Mouse (Mus musculus) stomach, postnatal 0 days (tissue): Measurements from ENCODE around the gene Ube2ql1. TPM values are rescaled to one million over a fixed set of nuclear protein-coding genes. Genes with fewer than 3 reads are reported as not detected.

Source experiments
- ATAC-seq: fragments of 200-750 bp; cut with Nextera tagmentation; 2 replicates; pipeline ENCODE4 v1.8.0; 2017; ENCODE audit not compliant: low FRiP score, low TSS enrichment
- DNase-seq: peaks from one replicate; pipeline ENCODE4 v3.0.0-alpha.2; 2016; ENCODE audit warnings: low spot score
- H3K27ac ChIP-seq: fragments of 300-500 bp; sonication (generic); replicated peaks from 2 replicates; pipeline ENCODE4 v1.5.1; 2014; ENCODE audit warnings: mild to moderate bottlenecking, control low read depth
- H3K27me3 ChIP-seq: fragments of 300-500 bp; sonication (generic); 2 replicates; pipeline ENCODE4 v1.6.1; 2014; ENCODE audit warnings: low read length; ENCODE audit not compliant: control insufficient read depth, insufficient read depth
- H3K36me3 ChIP-seq: fragments of 300-500 bp; sonication (generic); 2 replicates; pipeline ENCODE4 v1.6.1; 2014; ENCODE audit warnings: low read length, mixed read lengths; ENCODE audit not compliant: control insufficient read depth, insufficient read depth
- H3K4me1 ChIP-seq: fragments of 300-500 bp; sonication (generic); replicated peaks from 2 replicates; pipeline ENCODE4 v1.6.1; 2014; ENCODE audit warnings: antibody characterized with exemption; ENCODE audit not compliant: control insufficient read depth, insufficient read depth
- H3K4me2 ChIP-seq: fragments of 300-500 bp; sonication (generic); replicated peaks from 2 replicates; pipeline ENCODE4 v1.6.1; 2014; ENCODE audit warnings: low read depth, mild to moderate bottlenecking, control low read depth, moderate library complexity
- H3K4me3 ChIP-seq: fragments of 300-500 bp; sonication (generic); 2 replicates; pipeline ENCODE4 v1.5.1; 2014; ENCODE audit warnings: low read depth, low read length, control low read depth
- H3K9ac ChIP-seq: fragments of 300-500 bp; sonication (generic); 2 replicates; pipeline ENCODE4 v1.6.1; 2014; ENCODE audit warnings: mild to moderate bottlenecking, low read length, control low read depth, mixed read lengths
- H3K9me3 ChIP-seq: fragments of 300-500 bp; sonication (generic); 2 replicates; pipeline ENCODE4 v1.6.1; 2016; ENCODE audit warnings: low read length; ENCODE audit not compliant: control insufficient read depth
- CTCF ChIP-seq: IDR thresholded peaks from 2 replicates; pipeline ENCODE4 v1.5.1; 2016; ENCODE audit warnings: antibody characterized with exemption, low read depth, mild to moderate bottlenecking, moderate library complexity
- EP300 ChIP-seq: optimal IDR thresholded peaks from 2 replicates; pipeline ENCODE3; 2016; ENCODE audit warnings: antibody characterized with exemption
- WGBS: fragments of 180-500 bp; shearing (Covaris S2); extraction: QIAGEN DNeasy Blood & Tissue Kit; methylation state at CpG from one replicate; pipeline ENCODE4 v1.1.7; 2014; 5-methylcytosine and 5-hydroxymethylcytosine counted together
- polyA plus RNA-seq: library from polyadenylated mRNA; unstranded; fragments of >200 nt; fragmentation: Nextera tagmentation; extraction: Ambion mirVana; gene quantifications from 2 replicates; pipeline ENCODE4 v1.2.1, GENCODE M21; 2015

Ube2ql1 gene
- polyA plus RNA-seq, 1 experiment from 2014 or later, result 0.10 TPM

DNA sequence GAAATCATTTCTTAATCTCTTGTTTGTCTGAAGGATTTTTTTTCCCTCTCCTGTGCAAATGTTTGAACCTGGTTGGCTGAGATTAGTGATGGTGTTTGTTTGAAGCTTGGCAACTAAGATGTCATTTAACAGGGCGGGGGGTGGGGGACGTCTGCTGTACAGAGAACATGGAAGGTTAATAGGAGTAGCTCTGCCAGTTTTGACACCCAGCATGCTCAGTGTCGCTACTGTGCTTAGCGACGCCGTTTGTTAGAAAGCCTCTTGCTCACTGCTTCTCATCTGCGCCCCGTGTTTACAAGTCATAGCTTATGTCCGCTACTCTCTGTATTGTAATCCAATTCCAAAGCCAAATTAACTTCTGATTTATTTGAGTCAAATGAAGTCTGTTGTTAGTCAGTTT is 25.0 kb upstream of the Ube2ql1 start:
- Histone ChIP-seq H3K9me3 (no peaks in the 10 kb centered on the region), H3K4me1 (no peaks in the 10 kb centered on the region), H3K27ac (no peak overlapping the region), H3K9ac (no peak overlapping the region), H3K36me3 (no peaks in the 10 kb centered on the region), H3K4me3 (no peak overlapping the region), H3K27me3 (no peaks in the 10 kb centered on the region), H3K4me2 (no peak overlapping the region)
- TF ChIP-seq EP300 (no peak), CTCF (no peak)
- DNase-seq (no peak), ATAC-seq (no peak)
- WGBS, result 48% methylated on average over 9 of the region's 9 CpGs

DNA sequence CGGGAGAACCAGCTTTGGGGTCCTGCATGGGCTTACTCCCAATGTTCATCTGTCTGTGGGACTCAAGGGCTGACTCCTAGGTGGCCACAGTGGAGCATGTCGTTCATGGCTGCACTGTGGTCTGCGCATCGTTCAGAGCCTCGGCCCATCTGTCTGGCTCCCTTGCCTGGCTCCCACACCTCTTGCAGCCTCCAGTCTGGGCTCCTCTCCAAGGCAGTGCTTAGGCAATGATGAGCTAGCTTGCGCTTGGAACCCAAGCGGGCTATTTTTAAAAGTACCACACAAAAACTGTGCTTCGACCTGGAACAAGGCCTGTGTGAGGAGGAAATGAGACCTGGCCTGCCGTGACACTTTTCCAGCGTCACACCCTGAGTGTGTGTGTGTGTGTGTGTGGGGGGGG is 21.7 kb upstream of the Ube2ql1 start:
- ATAC-seq (0 out of 2 replicates have a peak, but pooled peaks have one; percentile 32), DNase-seq (peak; percentile 23)
- no peaks in the 10 kb centered on the region for H3K27me3 ChIP-seq
- H3K4me1 ChIP-seq, result no peaks in the 10 kb centered on the region
- H3K4me2 ChIP-seq, result no peak overlapping the region
- no peak overlapping the region for H3K27ac ChIP-seq
- no peaks in the 10 kb centered on the region for H3K36me3 ChIP-seq
- WGBS, result 60% methylated on average over 10 of the region's 10 CpGs
- no peak overlapping the region for H3K9ac ChIP-seq
- H3K9me3 ChIP-seq, result no peaks in the 10 kb centered on the region
- no peak overlapping the region for H3K4me3 ChIP-seq
- TF ChIP-seq CTCF (no peak), EP300 (no peak)

- TF ChIP-seq EP300 (no peak), CTCF (no peak)
- no peaks in the 10 kb centered on the region for H3K27me3 ChIP-seq
- no peaks in the 10 kb centered on the region for H3K9me3 ChIP-seq
- no peak for ATAC-seq
- no peaks in the 10 kb centered on the region for H3K4me1 ChIP-seq
- H3K4me2 ChIP-seq, result no peak overlapping the region
- H3K4me3 ChIP-seq, result no peak overlapping the region
- no peaks in the 10 kb centered on the region for H3K36me3 ChIP-seq
- DNase-seq, result no peak
- WGBS, result 50% methylated on average over 6 of the region's 6 CpGs
- no peak overlapping the region for H3K9ac ChIP-seq
- H3K27ac ChIP-seq, result no peak overlapping the region
These were observed 19.3 kb upstream of the Ube2ql1 start for GRCm38 (mm10) chr13:69758979-69759378.

- no peak overlapping the region for H3K4me2 ChIP-seq
- no peak for TF ChIP-seq EP300
- no peak for TF ChIP-seq CTCF
- WGBS, result 55% methylated on average over 2 of the region's 2 CpGs
These were observed 13.2 kb upstream of the Ube2ql1 start for GRCm38 (mm10) chr13:69752875-69753274.

GRCm38 (mm10) chr13:69751510-69751909 is 11.8 kb upstream of the Ube2ql1 start:
- TF ChIP-seq EP300 (no peak), CTCF (no peak)
- Histone ChIP-seq H3K4me1 (no peaks in the 10 kb centered on the region), H3K4me3 (no peak overlapping the region), H3K27ac (no peak overlapping the region), H3K9ac (no peak overlapping the region), H3K9me3 (no peaks in the 10 kb centered on the region), H3K27me3 (no peaks in the 10 kb centered on the region), H3K4me2 (no peak overlapping the region), H3K36me3 (no peaks in the 10 kb centered on the region)
- ATAC-seq (no peak), DNase-seq (no peak)
- 86% methylated on average over 6 of the region's 6 CpGs for WGBS

More at GRCm38 (mm10) chr13:69752875-69753274, 13.2 kb upstream of the Ube2ql1 start:
- Histone ChIP-seq H3K36me3 (no peaks in the 10 kb centered on the region), H3K27me3 (no peaks in the 10 kb centered on the region), H3K4me3 (no peak overlapping the region), H3K9me3 (no peaks in the 10 kb centered on the region), H3K4me1 (no peaks in the 10 kb centered on the region), H3K27ac (no peak overlapping the region), H3K9ac (no peak overlapping the region)
- ATAC-seq, result no peak
- DNase-seq, result no peak

GRCm38 (mm10) chr13:69748756-69749155 is 9.1 kb upstream of the Ube2ql1 start:
- Histone ChIP-seq H3K9me3 (no peaks in the 10 kb centered on the region), H3K4me1 (no peaks in the 10 kb centered on the region), H3K4me2 (no peak overlapping the region), H3K27me3 (no peaks in the 10 kb centered on the region), H3K27ac (no peak overlapping the region), H3K36me3 (no peaks in the 10 kb centered on the region), H3K4me3 (no peak overlapping the region), H3K9ac (no peak overlapping the region)
- no peak for TF ChIP-seq EP300
- TF ChIP-seq CTCF, result no peak
- no peak for DNase-seq
- ATAC-seq, result no peak
- WGBS, result 83% methylated on average over 4 of the region's 4 CpGs
